Mouse (Mus musculus): ENCODE measurements around the gene Asna1. TPM values are rescaled to one million over a fixed set of nuclear protein-coding genes. Genes with fewer than 3 reads are reported as not detected.

Asna1 gene
- polyA plus RNA-seq, 1 experiment from 2014 or later: 83.1 TPM

GRCm38 (mm10) chr8:85017209-85017608, 7.9 kb downstream of the Asna1 start:
- Histone ChIP-seq H3K9me3 (ENCODE audit: low read length) (no peaks in the 10 kb centered on the region), H3K27ac (ENCODE audit: low read length) (no peak overlapping the region), H3K36me3 (ENCODE audit: insufficient read depth, low read length) (peaks cover 13% of the 10 kb centered on the region), H3K9ac (replicated peaks; ENCODE audit: low read depth) (no peak overlapping the region), H3K4me1 (ENCODE audit: insufficient read depth, low read depth, low read length) (peaks cover 3% of the 10 kb centered on the region; the same call in 1 of the 2 replicates), H3K4me3 (ENCODE audit: low read depth, low read length) (no peak overlapping the region), H3K27me3 (replicated peaks; ENCODE audit: insufficient read depth, low read length) (peaks cover 6% of the 10 kb centered on the region; the same call in 1 of the 2 replicates), H3K4me2 (replicated peaks; ENCODE audit: low read depth, low read length) (no peak overlapping the region)
- ATAC-seq: no peak
- WGBS: 45% methylated on average over 5 of the region's 5 CpGs
- no peak for TF ChIP-seq EP300 (IDR thresholded peaks at IDR 0.05)
- TF ChIP-seq CTCF (IDR thresholded peaks at IDR 0.05): no peak
- DNase-seq (ENCODE audit: low spot score): no peak

DNA sequence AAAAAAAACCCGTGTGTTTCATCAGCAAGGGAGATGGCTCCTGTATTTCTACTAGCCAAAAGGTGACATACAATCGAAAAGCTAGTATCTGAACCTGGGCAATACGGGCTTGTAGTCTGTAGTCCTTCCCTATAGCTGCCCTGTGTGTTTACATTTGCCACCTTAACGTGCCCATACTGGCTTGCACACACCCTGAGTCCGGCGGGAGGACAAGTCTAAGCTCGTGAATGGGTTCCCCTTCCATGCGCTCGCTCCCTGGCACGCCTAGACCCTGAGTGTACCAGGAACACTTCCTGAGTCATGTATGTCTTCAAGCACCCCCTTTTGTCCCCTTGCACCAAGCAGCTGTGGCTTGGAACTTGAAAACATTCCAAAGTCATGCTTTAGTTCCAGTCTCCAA, 8.4 kb downstream of the Asna1 start:
- 58% methylated on average over 10 of the region's 10 CpGs for WGBS
- H3K36me3 ChIP-seq (ENCODE audit: insufficient read depth, low read length): peaks cover 8% of the 10 kb centered on the region
- TF ChIP-seq EP300 (IDR thresholded peaks at IDR 0.05): no peak
- TF ChIP-seq CTCF (IDR thresholded peaks at IDR 0.05): no peak
- H3K4me2 ChIP-seq (replicated peaks; ENCODE audit: low read depth, low read length): no peak overlapping the region
- H3K27me3 ChIP-seq (replicated peaks; ENCODE audit: insufficient read depth, low read length): peaks cover 8% of the 10 kb centered on the region; the same call in 1 of the 2 replicates
- no peak for ATAC-seq
- no peaks in the 10 kb centered on the region for H3K9me3 ChIP-seq (ENCODE audit: low read length)
- H3K27ac ChIP-seq (ENCODE audit: low read length): no peak overlapping the region
- no peak overlapping the region for H3K9ac ChIP-seq (replicated peaks; ENCODE audit: low read depth)
- DNase-seq (ENCODE audit: low spot score): no peak
- H3K4me3 ChIP-seq (ENCODE audit: low read depth, low read length): no peak overlapping the region
- peaks cover 3% of the 10 kb centered on the region; the same call in 1 of the 2 replicates for H3K4me1 ChIP-seq (ENCODE audit: insufficient read depth, low read depth, low read length)

- Histone ChIP-seq H3K4me3 (ENCODE audit: low read depth, low read length) (peak within 1 kb of the TSS; percentile 8; the same call in 1 of the 2 replicates), H3K9ac (replicated peaks; ENCODE audit: low read depth) (no peak within 1 kb of the TSS), H3K4me2 (replicated peaks; ENCODE audit: low read depth, low read length) (peak within 1 kb of the TSS; percentile 48; the same call in 1 of the 2 replicates), H3K4me1 (ENCODE audit: insufficient read depth, low read depth, low read length) (peaks cover 3% of the 10 kb centered on the region; the same call in 1 of the 2 replicates), H3K9me3 (ENCODE audit: low read length) (no peaks in the 10 kb centered on the region), H3K27me3 (replicated peaks; ENCODE audit: insufficient read depth, low read length) (peaks cover 21% of the 10 kb centered on the region), H3K36me3 (ENCODE audit: insufficient read depth, low read length) (peaks cover 7% of the 10 kb centered on the region), H3K27ac (ENCODE audit: low read length) (no peak within 1 kb of the TSS)
- TF ChIP-seq EP300 (IDR thresholded peaks at IDR 0.05) (no peak), CTCF (IDR thresholded peaks at IDR 0.05) (no peak)
- WGBS: 57% methylated on average over 2 of the region's 2 CpGs
- ATAC-seq (no peak), DNase-seq (ENCODE audit: low spot score) (no peak)
These were observed 10.7 kb downstream of the Asna1 start, which contains the start of gene Best2 for GRCm38 (mm10) chr8:85014431-85014830. Gene Best2, minus strand, starts transcription at chr8:85014531.

GRCm38 (mm10) chr8:85013230-85013840, 11.7 kb downstream of the Asna1 start:
- ATAC-seq: peak; percentile 86
- DNase-seq (ENCODE audit: low spot score): peak; percentile 88
- H3K4me3 ChIP-seq (ENCODE audit: low read depth, low read length): peak overlapping the region; percentile 8; the same call in 1 of the 2 replicates
- H3K27me3 ChIP-seq (replicated peaks; ENCODE audit: insufficient read depth, low read length): peaks cover 26% of the 10 kb centered on the region
- no peaks in the 10 kb centered on the region for H3K9me3 ChIP-seq (ENCODE audit: low read length)
- 4% methylated on average over 26 of the region's 26 CpGs for WGBS
- H3K36me3 ChIP-seq (ENCODE audit: insufficient read depth, low read length): peaks cover 3% of the 10 kb centered on the region
- peaks cover 3% of the 10 kb centered on the region; the same call in 1 of the 2 replicates for H3K4me1 ChIP-seq (ENCODE audit: insufficient read depth, low read depth, low read length)
- no peak overlapping the region for H3K9ac ChIP-seq (replicated peaks; ENCODE audit: low read depth)
- H3K4me2 ChIP-seq (replicated peaks; ENCODE audit: low read depth, low read length): peak overlapping the region; percentile 48; the same call in 1 of the 2 replicates
- no peak overlapping the region for H3K27ac ChIP-seq (ENCODE audit: low read length)
- no peak for TF ChIP-seq EP300 (IDR thresholded peaks at IDR 0.05)
- peak; percentile 83 for TF ChIP-seq CTCF (IDR thresholded peaks at IDR 0.05)

- no peak for ATAC-seq
- H3K27me3 ChIP-seq (replicated peaks; ENCODE audit: insufficient read depth, low read length): peaks cover 33% of the 10 kb centered on the region
- no peak for TF ChIP-seq CTCF (IDR thresholded peaks at IDR 0.05)
- no peak for TF ChIP-seq EP300 (IDR thresholded peaks at IDR 0.05)
- WGBS: 11% methylated on average over 28 of the region's 28 CpGs
- no peaks in the 10 kb centered on the region for H3K36me3 ChIP-seq (ENCODE audit: insufficient read depth, low read length)
- no peak for DNase-seq (ENCODE audit: low spot score)
- H3K9me3 ChIP-seq (ENCODE audit: low read length): no peaks in the 10 kb centered on the region
- peaks cover 3% of the 10 kb centered on the region; the same call in 1 of the 2 replicates for H3K4me1 ChIP-seq (ENCODE audit: insufficient read depth, low read depth, low read length)
- H3K9ac ChIP-seq (replicated peaks; ENCODE audit: low read depth): no peak overlapping the region
- H3K27ac ChIP-seq (ENCODE audit: low read length): no peak overlapping the region
- H3K4me2 ChIP-seq (replicated peaks; ENCODE audit: low read depth, low read length): no peak overlapping the region
- no peak overlapping the region for H3K4me3 ChIP-seq (ENCODE audit: low read depth, low read length)
These were observed 13.8 kb downstream of the Asna1 start for GRCm38 (mm10) chr8:85011242-85011641.

GRCm38 (mm10) chr8:85007686-85008085, 17.4 kb downstream of the Asna1 start:
- TF ChIP-seq EP300 (IDR thresholded peaks at IDR 0.05) (no peak), CTCF (IDR thresholded peaks at IDR 0.05) (peak; percentile 67)
- WGBS: 10% methylated on average over 23 of the region's 25 CpGs
- no peaks in the 10 kb centered on the region for H3K4me1 ChIP-seq (ENCODE audit: insufficient read depth, low read depth, low read length)
- peak; percentile 44 for DNase-seq (ENCODE audit: low spot score)
- no peak overlapping the region for H3K4me3 ChIP-seq (ENCODE audit: low read depth, low read length)
- H3K9ac ChIP-seq (replicated peaks; ENCODE audit: low read depth): no peak overlapping the region
- H3K4me2 ChIP-seq (replicated peaks; ENCODE audit: low read depth, low read length): no peak overlapping the region
- H3K36me3 ChIP-seq (ENCODE audit: insufficient read depth, low read length): no peaks in the 10 kb centered on the region
- H3K9me3 ChIP-seq (ENCODE audit: low read length): no peaks in the 10 kb centered on the region
- H3K27me3 ChIP-seq (replicated peaks; ENCODE audit: insufficient read depth, low read length): peaks cover 27% of the 10 kb centered on the region
- ATAC-seq: peak; percentile 50
- H3K27ac ChIP-seq (ENCODE audit: low read length): no peak overlapping the region
